Mouse (Mus musculus): Measurements from ENCODE around the gene Ppa2.
A peak's percentile ranks its signal among the peaks of the same experiment; 100 is the strongest.

Ppa2 gene

DNA sequence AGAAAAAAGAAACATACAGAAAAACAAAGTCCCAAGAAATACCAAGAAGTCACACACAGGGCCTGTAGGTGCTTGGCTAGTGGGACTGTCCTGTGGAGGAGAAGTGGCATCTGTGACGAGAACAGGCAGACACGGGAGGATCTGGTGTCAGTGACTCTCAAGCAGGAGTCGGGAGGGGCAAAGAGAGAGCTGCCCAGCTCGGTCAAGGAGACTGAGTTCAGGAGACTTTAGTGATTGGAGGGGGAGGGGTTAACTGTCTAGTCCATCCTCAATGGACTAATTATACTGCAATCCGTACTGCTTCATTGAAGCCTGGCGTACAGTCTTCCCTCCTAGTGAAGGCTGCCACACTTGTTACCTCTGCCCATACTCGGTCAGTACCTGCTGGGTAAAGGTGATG, 77.4 kb downstream of the Ppa2 start:
- no peak for DNase-seq (ENCODE audit: low read depth in 1 of 2, low spot score in 2 of 2)

DNA sequence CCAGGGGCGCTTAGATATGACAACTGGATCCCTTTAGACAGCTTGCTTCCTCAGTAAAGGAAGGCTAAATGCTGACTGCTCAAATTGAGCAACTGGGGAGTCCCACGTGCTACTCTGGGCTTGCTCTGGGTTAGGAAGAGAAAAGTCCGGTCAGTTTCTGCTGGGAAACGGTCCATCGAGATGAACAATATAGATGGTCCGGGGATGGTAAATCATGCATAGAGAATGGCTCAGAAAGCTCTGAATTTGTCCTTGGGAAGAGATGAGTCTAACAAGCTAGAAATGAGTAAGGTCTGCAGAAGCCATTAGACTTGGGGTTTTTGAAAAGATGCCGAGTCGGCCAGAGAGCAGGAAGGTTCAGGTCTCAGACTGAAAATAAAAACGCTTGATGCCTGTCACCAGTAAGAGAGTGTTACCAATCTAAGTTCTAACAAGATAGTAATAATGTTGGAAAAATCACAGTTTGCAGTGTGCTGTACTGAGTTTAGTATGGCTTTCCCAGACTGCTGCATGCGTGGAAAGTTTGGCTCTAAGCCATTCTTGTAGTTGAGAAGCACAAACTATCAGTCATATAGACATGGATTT, 80.0 kb downstream of the Ppa2 start:
- DNase-seq (ENCODE audit: low read depth in 1 of 2, low spot score in 2 of 2): no peak

GRCm38 (mm10) chr3:133394531-133394930, 84.6 kb downstream of the Ppa2 start:
- peak in 1 of 2 experiments; percentile 3 for DNase-seq (ENCODE audit: low read depth in 1 of 2, low spot score in 2 of 2)

DNA sequence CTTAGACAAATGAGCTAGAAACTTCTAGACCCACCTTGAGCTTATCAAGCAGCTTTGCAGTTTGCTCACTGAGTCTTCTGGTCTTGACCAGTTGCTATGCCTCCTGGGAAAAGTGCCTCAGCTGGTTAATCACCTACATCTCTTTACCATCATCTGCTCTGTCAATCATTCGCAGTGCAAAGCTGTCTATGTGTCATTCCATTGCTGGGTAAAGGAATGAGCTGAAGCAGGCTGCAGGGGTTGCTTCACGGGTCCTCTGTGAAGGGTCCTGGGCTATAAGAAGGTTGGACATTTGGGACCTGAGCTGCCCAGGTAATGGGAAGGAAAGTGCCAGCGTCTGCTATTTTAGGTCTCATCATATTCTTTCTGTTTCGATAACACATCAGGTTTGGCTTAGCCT, 93.9 kb downstream of the Ppa2 start:
- no peak for DNase-seq (ENCODE audit: low read depth in 1 of 2, low spot score in 2 of 2)

DNA sequence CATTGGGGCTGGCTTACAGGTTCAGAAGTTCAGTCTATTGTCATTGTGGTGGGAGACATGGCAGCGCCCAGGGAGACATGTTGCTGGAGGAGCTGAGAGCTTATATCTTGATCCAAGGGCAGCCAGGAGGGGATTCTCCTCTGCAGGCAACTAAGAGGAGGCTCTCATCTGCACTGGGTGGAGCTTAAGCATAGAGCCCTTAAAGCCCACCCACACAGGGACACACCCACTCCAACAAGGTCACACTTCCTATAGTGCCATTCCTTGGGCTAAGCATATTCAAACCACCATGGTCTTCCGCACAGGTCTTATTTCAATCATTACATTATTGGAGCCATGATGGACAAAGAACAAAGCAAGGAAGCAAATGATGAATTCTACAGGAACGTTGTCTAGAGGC, 95.7 kb downstream of the Ppa2 start:
- DNase-seq (ENCODE audit: low read depth in 1 of 2, low spot score in 2 of 2): no peak

GRCm38 (mm10) chr3:133406248-133406647, 96.3 kb downstream of the Ppa2 start:
- DNase-seq (ENCODE audit: low read depth in 1 of 2, low spot score in 2 of 2): no peak

DNA sequence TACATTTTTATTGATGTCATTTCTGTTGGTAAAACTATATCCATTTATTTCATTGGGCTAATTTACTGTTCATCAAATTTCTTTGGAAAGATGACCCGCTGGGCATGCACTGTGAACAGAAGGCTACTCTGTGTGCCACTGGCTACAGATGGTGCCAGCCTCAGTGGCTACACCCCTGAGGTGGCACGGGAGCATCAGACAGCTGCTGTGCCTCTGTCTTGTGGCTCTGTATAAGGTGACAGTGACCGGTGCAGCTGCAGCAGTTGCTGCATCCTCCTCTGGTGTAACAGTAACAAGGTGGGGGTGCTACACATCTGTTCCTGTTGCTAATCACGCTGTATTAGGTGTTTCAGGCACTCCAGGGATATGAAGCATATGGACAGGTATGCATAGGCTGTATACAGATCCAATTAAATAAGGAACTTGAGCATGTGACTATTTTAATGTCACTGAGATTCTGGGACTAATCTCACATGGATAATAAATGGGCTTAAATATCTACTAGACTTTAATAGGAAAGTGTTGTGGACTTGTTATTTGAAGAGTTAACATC, 101.3 kb downstream of the Ppa2 start:
- no peak for DNase-seq (ENCODE audit: low read depth in 1 of 2, low spot score in 2 of 2)

- no peak for DNase-seq (ENCODE audit: low read depth in 1 of 2, low spot score in 2 of 2)
Observed at GRCm38 (mm10) chr3:133411768-133412167, 101.9 kb downstream of the Ppa2 start.

DNA sequence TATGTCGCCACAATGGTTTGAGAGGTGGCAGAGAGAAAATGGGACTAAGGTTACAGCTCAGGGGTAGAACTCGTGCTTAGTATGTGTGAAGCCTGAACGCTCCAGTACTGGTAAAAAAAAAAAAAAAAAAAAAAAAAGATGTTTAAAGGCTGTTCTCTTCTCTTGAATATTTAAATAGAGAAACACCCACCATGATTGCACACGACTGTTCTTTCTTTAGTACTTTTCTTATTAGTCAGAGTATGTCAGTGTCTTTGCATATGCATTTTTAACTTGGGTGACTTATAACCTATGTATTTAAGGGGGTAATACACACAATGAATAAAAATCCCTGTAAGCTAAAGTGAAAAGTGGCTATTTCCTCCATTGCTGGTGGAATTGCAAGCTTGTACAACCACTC, 104.8 kb downstream of the Ppa2 start:
- DNase-seq (ENCODE audit: low read depth in 1 of 2, low spot score in 2 of 2): no peak

DNA sequence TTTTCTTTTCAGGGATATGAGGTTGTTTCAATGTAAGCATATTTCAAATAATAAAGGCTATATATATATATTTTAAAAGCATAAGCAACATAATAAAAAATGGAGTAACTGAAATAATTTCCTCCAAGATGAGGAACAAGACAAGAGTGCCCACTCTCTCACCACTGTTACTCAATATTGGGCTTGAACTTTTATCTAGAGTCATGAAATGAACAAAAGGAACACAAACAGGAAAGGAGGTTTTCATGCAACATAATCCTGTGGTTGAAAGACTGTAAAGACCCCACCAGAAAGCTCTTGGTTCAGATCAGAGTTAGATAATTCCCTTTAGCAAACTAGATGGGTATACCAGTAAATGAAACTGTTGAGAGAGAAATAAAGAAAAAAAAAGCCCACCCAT, 113.2 kb downstream of the Ppa2 start:
- no peak for DNase-seq (ENCODE audit: low read depth in 1 of 2, low spot score in 2 of 2)
